In the genomic region with DNA sequence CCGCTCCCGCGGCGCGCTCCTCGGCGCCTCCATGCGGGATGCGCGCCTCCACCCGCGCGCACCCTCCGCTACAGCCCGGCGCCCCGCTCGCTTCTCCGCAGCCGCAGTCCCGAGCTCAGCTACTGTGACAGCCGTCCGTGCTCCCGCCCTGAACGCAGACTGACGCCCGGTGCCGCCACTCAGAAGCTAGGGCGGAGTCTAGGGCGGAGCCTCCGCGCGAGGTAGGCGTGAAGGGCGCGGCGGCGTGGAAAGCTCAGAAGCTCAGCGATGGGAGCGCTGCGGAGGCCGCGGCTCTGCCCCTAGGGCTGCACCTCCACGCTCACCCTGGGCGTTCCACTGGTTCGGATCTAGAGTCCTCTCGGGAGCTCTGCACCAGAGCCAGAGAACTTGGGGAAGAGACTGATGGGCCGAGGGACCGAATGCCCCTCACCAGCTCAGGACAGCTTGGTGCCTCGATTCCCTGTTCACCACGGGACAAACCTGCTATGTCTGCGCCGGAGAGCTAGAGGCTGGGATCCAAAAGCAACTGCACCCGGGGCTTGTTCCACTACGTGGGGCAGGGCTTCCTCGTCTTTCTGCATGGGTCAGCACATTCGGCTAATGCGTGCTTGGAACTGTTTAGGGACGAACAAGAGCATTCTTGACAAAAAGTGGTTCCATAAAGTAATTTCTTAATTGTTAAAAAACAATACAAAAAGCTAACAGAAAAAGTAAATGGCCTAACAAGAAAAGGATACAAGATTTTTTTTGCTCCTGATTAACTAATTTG, we compare ENCODE assay signal across 8 mouse cellular contexts. TPM values are rescaled to one million over a fixed set of nuclear protein-coding genes. Genes with fewer than 3 reads are reported as not detected.
DNase-seq lines count a peak whose midpoint lies in the region; ATAC-seq and TF ChIP-seq lines count a peak whose summit lies in the region.

A gene (minus strand): TSS at position 161 of the 769 bp plus-strand sequence.

- ATAC-seq in activated CD4-positive, CD25-positive, alpha-beta regulatory T cell, adult 4 months: peak; percentile 96
- ATAC-seq in common myeloid progenitor, adult 5-6 weeks (replicated peaks; ENCODE audit: low read depth, poor library complexity, severe bottlenecking): peak; percentile 99
- ATAC-seq in hindbrain, postnatal 0 days: peak; percentile 100

- 0 out of 2 replicates have a peak, but pooled peaks cover 8% of the 10 kb centered on the region for H3K4me1 ChIP-seq in hindbrain, postnatal 0 days (ENCODE audit: insufficient read depth, low read length)

- H3K27ac ChIP-seq in gastrocnemius, adult 2 months: peak within 1 kb of the TSS; percentile 72
- H3K27ac ChIP-seq in hindbrain, postnatal 0 days: peak within 1 kb of the TSS; percentile 64

- H3K36me3 ChIP-seq in hindbrain, postnatal 0 days (ENCODE audit: insufficient read depth, low read length): no peaks in the 10 kb centered on the region

- intact Hi-C loops in gastrocnemius, adult 2 months (cut with DNase I): no loop called here

- DNase-seq in gastrocnemius, adult 2 months: peak; percentile 95
- DNase-seq in hindbrain, postnatal 0 days (ENCODE audit: low spot score): peak; percentile 96
- peak; percentile 97 to 98 for DNase-seq in left cerebral cortex, adult 18-20 months (ENCODE audit: low spot score in 2 of 2)
- DNase-seq in lung, postnatal 4 days: peak; percentile 96 to 97
- DNase-seq in retina, postnatal 1 day: peak; percentile 96
- DNase-seq in thymus, postnatal 4 days: peak; percentile 98

- peak within 1 kb of the TSS; percentile 55 for H3K9ac ChIP-seq in hindbrain, postnatal 0 days (replicated peaks; ENCODE audit: low read length)

- peak within 1 kb of the TSS; percentile 88 for H3K4me2 ChIP-seq in hindbrain, postnatal 0 days (ENCODE audit: low read depth, low read length)

- H3K4me3 ChIP-seq in gastrocnemius, adult 2 months: peak within 1 kb of the TSS; percentile 87
- peak within 1 kb of the TSS; percentile 56 for H3K4me3 ChIP-seq in hindbrain, postnatal 0 days (ENCODE audit: low read length)

- 4% methylated on average over 59 of the region's 59 CpGs for WGBS in hindbrain, postnatal 0 days

- no peaks in the 10 kb centered on the region for H3K27me3 ChIP-seq in hindbrain, postnatal 0 days (ENCODE audit: insufficient read depth, low read length)

- TF ChIP-seq CTCF in gastrocnemius, adult 2 months (IDR thresholded peaks at IDR 0.05): no peak
- TF ChIP-seq CTCF in hindbrain, postnatal 0 days (IDR thresholded peaks at IDR 0.05; ENCODE audit: low read depth): 0 out of 2 replicates have a peak, but pooled peaks have one; percentile 5

- no peaks in the 10 kb centered on the region for H3K9me3 ChIP-seq in hindbrain, postnatal 0 days (ENCODE audit: low read length)

RNA-seq across cellular contexts. Expression of the gene that starts here (rescaled TPM):
- polyA plus RNA-seq in activated CD4-positive, CD25-positive, alpha-beta regulatory T cell, adult 4 months (2017; shearing (Covaris generic)): 100 to 1,000 TPM; 160 to 175 TPM
- 18.7 and 19.6 TPM in 2 replicates for total RNA-seq in common myeloid progenitor, adult 5-6 weeks (2017)
- under 1 TPM; 0.43 to 0.61 TPM for total RNA-seq in gastrocnemius, adult 2 months (2021)
- total RNA-seq in hindbrain, postnatal 0 days (2014; rRNA removed): 5.5 and 11.0 TPM in 2 replicates
- polyA plus RNA-seq in hindbrain, postnatal 0 days (2015; fragmentation: Nextera tagmentation; extraction: Ambion mirVana): 13.1 and 18.4 TPM in 2 replicates
- total RNA-seq in left cerebral cortex, adult 18-20 months (2021): 10 to 100 TPM; 25.1 to 27.8 TPM

Comparison
In these comparisons a context has a peak if more than half of its experiments do, and no peak if none do; other contexts are left out.
1. Peak in every context shown above with its lines: DNase-seq, ATAC-seq, H3K4me3 ChIP-seq and H3K27ac ChIP-seq.
2. Peak in DNase-seq, H3K4me3 ChIP-seq and H3K27ac ChIP-seq in gastrocnemius, adult 2 months; RNA of the gene not detected or under 1 TPM.